Mouse (Mus musculus): ENCODE data around the gene Cgn.

GRCm38 (mm10) chr3:94824110-94824509, 37.8 kb upstream of the Cgn start:
- TF ChIP-seq GATA1 (IDR thresholded peaks at IDR 0.05; ENCODE audit: borderline replicate concordance, low read length) (no peak), FLI1 (IDR thresholded peaks at IDR 0.05; ENCODE audit: low read length) (no peak)

Measured in megakaryocyte, embryonic 14.5 days (primary cell).